Mouse (Mus musculus) gastrocnemius, postnatal 36 days (tissue): Measurements from ENCODE around the gene Tlr9. TPM values are rescaled to one million over a fixed set of nuclear protein-coding genes. Genes with fewer than 3 reads are reported as not detected.

Experiments
- DNase-seq, 2 experiments: peaks; one replicate each; pipeline ENCODE4 v3.0.0; 2022
- intact Hi-C: fragments of 180-260 bp; cut with DNase I; formaldehyde crosslinking; loops from one replicate; pipeline ENCODE4 v1.15.1; 2025
- microRNA-seq, 2 experiments: library from miRNA; unstranded; fragments of <30 nt; microRNA quantifications; one replicate each; pipeline ENCODE4 v1.2.0; 2021
- total RNA-seq, 2 experiments: library from RNA; stranded (reverse); gene quantifications; 2 replicates each; pipeline ENCODE4 v1.2.3; 2021

The Tlr9 gene
- total RNA-seq, 2 experiments from 2014 or later = 0.25 to 0.31 TPM

DNA sequence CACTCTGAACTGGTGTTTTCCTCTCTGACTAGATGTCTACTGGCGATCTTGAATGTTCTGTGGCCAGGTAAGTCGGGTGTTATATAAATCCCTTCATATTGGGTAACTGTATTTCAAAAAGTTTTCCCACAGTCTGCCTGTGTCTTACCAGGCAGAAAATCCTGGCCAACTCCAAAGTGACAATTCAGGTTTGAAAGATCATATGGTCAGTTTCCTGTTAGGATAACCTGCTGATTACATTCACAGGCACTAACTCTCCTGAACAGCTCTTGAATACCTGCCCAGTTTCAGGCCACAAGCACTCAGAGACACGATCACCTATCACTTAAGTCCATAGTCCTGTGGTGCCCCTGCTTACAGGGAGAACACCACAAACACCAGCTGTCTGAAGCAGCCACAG, 39.7 kb downstream of the Tlr9 start:
- DNase-seq = no peak
- intact Hi-C loops = no loop called here

- DNase-seq = no peak
- intact Hi-C loops = no loop called here
These were observed 41.1 kb downstream of the Tlr9 start for GRCm38 (mm10) chr9:106263381-106263924.

DNA sequence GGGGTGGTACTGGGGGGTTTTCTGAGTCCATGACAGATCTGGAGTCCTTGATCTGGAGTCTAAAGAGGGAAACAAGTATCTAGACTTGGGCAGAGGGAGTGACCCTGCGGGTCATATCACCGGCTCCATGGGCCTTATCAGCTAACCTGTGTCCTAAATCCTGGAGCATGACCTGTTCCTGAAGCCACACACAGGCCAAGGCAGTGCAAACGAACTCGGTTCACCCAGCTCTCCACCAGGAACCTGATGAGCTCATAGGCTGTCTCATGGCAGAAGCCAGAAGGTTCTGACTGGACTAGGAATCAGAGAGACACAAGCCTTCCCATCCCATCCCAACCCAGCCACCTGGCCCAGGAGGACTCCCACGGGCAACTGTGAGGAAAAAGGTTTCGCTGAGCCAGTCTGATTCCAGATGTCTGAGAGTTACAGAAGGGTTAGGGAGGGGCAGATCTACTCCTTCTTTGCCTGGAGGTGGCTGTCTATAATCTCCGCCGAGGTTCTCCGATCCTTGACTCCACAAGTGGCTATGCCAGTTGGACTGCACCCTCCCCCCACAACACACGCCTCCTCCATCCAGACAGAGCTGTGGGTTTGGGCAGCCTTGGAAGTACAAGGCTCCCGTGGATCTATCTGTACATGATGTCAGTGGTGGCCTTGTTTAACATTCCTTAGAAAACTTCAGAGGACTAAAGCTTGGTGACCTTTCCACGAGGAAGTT, 43.1 kb downstream of the Tlr9 start:
- DNase-seq = no peak
- intact Hi-C loops = no loop called here

GRCm38 (mm10) chr9:106266936-106267657, 44.7 kb downstream of the Tlr9 start:
- intact Hi-C loops = no loop called here
- no peak for DNase-seq

- intact Hi-C loops = no loop called here
- DNase-seq = no peak
These were observed 46.0 kb downstream of the Tlr9 start for GRCm38 (mm10) chr9:106268421-106268820.

DNA sequence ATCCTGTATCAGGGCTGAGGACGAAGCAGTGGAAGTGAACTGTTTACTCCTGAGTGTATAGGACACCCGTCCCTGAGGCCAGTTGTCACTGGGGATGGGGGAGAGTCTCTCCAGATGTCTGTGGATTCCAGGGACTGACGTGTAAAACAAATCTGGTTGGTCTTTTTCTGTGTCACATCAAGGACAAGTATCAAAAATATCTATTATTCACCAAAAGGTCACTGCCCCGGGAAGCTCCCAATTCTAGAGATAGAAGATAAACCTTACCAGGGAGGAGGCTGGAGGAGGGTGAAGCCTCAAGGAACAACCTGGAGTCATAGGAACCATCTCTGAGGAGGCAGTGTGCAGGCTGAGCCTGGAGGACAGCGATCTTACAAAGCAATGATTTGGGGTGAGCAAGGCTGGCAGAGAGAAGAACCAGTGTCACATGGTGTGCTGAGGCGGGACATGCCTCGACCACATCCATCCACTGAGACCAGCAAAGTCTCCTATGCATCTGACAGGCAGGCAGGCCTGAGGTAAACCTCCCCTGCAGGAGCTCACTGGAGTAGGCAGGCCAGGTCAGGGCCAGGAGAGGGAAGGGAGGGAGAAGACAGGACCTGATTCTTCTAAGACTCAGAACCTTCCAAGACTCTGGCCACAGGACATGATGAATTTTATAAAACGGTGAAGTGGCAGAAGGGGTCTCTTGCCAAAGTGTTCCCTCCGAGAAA, 46.8 kb downstream of the Tlr9 start:
- DNase-seq = no peak
- intact Hi-C loops = no loop called here

DNA sequence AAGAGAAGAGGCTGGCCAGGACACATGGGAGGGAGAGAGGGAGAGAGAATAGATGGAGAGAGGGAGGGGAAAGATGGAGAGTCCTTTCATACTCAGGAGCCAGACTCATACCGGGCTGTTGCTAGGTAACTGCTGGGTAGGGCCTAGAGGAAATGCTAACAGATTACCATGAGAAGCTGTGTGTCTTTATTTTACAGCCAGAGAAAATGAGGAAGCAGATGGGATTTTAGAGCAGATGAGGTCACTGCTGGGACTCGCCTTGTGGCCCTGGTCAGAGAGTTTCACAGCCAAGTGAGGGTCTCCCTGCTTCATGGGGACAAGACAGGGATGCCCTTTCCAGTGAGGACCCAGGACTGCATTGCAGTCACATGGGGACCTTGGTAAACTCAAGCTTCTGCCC, 47.5 kb downstream of the Tlr9 start:
- DNase-seq = no peak
- intact Hi-C loops = no loop called here

DNA sequence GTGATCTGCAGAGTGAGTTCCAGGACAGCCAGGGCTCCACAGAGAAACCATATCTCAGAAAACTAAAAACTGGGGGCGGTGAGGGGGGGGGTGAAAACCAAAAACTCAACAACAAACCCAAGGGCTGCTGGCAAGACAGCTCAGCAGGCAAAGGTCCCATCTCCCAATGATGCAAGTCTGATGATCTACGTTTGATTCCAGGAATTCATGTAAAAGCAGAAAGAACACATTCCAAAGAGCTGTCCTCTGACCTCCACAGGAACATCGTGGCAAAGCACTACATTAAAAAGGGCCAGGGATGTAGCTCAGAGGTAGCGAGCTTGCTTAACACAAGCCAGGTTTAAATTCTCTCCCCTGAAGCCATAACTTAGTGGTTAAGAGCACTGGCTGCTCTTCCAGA, 48.3 kb downstream of the Tlr9 start:
- intact Hi-C loops = no loop called here
- DNase-seq = no peak

GRCm38 (mm10) chr9:106272288-106272687, 49.9 kb downstream of the Tlr9 start:
- intact Hi-C loops = no loop called here
- no peak for DNase-seq

- DNase-seq = no peak
- intact Hi-C loops = no loop called here
These were observed 50.9 kb downstream of the Tlr9 start for GRCm38 (mm10) chr9:106273276-106273675.

GRCm38 (mm10) chr9:106273791-106274190, 51.4 kb downstream of the Tlr9 start:
- no peak for DNase-seq
- intact Hi-C loops = no loop called here

DNA sequence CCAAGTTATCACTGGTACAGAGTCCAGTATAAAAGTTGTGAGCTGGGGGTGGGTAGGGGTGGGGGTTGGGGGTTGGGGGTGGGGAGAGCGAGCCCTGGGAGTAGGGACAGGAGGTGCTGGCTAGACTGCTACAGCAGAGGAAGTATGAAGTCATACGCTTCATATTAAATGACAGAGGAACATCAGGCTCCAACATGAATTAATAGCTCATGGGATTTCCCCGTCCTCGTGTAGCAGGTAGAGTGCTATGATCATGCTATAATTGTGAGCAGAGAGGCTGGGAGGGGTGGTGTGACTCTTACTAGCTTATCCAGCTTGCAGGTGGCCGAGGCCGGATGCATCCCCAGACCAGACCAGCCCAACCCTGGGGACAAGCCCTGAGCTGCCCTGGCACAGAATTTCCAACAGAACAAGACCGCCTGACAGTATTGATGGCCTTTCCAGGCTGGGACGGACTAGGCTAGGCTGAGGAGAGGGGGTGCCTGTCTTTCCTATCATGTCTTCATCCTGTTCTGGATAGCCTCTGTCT, 52.3 kb downstream of the Tlr9 start:
- no peak for DNase-seq
- intact Hi-C loops = no loop called here

GRCm38 (mm10) chr9:106275806-106276205, 53.4 kb downstream of the Tlr9 start:
- intact Hi-C loops = no loop called here
- DNase-seq = no peak

Small RNA genes within 50 kb of the gene (microRNA-seq; reads per million reads assigned to microRNA genes)
- 74,840 to 115,731 reads per million in 2 experiments for gene Mirlet7g

Other genes starting within 250 kb of the Tlr9 start
- not detected for gene Col6a4, start 125.8 kb upstream of the Tlr9 start, total RNA-seq
- gene Glyctk, start 64.5 kb upstream of the Tlr9 start, total RNA-seq = 1 to 10 TPM in 1 of 2 experiments, under 1 TPM in 1; 0.76 to 1.2 TPM
- gene Wdr82, start 51.7 kb upstream of the Tlr9 start, total RNA-seq = 10 to 100 TPM; 18.4 to 20.3 TPM
- 1 to 10 TPM; 3.0 to 3.3 TPM for gene Ppm1m, start 22.9 kb upstream of the Tlr9 start, total RNA-seq
- 100 to 1,000 TPM; 113 to 156 TPM for gene Twf2, start 19.5 kb upstream of the Tlr9 start, total RNA-seq
- gene Alas1, start 26.1 kb downstream of the Tlr9 start, total RNA-seq = 100 to 1,000 TPM; 235 to 282 TPM
- gene Poc1a, start 58.5 kb downstream of the Tlr9 start, total RNA-seq = 1 to 10 TPM; 1.5 to 1.7 TPM
- gene Dusp7, start 146.0 kb downstream of the Tlr9 start, total RNA-seq = 10 to 100 TPM; 24.9 to 28.3 TPM
- gene Rpl29, start 206.9 kb downstream of the Tlr9 start, total RNA-seq = 100 to 1,000 TPM; 218 to 266 TPM
- 10 to 100 TPM in 1 of 2 experiments, 1 to 10 TPM in 1; 9.0 to 12.3 TPM for gene Acy1, start 215.7 kb downstream of the Tlr9 start, total RNA-seq
- 1 to 10 TPM; 3.5 to 4.5 TPM for gene Abhd14b, start 224.9 kb downstream of the Tlr9 start, total RNA-seq
- gene Abhd14a, start 225.1 kb downstream of the Tlr9 start, total RNA-seq = 10 to 100 TPM; 14.6 to 15.7 TPM
- gene Pcbp4, start 230.7 kb downstream of the Tlr9 start, total RNA-seq = 10 to 100 TPM; 58.0 to 58.3 TPM
- under 1 TPM in 1 of 2 experiments, not detected in 1; 0.30 TPM for gene Gpr62, start 243.3 kb downstream of the Tlr9 start, total RNA-seq